Mouse (Mus musculus) kidney, postnatal 25 days (tissue): Measurements from ENCODE around the gene Rnf40.

ENCODE experiments used
- DNase-seq, 2 experiments: peaks; one replicate each; pipeline ENCODE4 v3.0.0; 2021; ENCODE audit warnings: mixed read lengths in 2 of 2

Rnf40 gene

GRCm38 (mm10) chr7:127604256-127604655 is 15.7 kb downstream of the Rnf40 start:
- no peak for DNase-seq

GRCm38 (mm10) chr7:127607150-127607549 is 18.6 kb downstream of the Rnf40 start:
- DNase-seq: no peak

- DNase-seq: no peak
Observed at GRCm38 (mm10) chr7:127611011-127611410, 22.4 kb downstream of the Rnf40 start.

GRCm38 (mm10) chr7:127611561-127611960 is 23.0 kb downstream of the Rnf40 start:
- DNase-seq: no peak

GRCm38 (mm10) chr7:127613501-127613900 is 24.9 kb downstream of the Rnf40 start:
- peak; percentile 40 to 65 for DNase-seq

- peak in 1 of 2 experiments; percentile 46 for DNase-seq
Observed at GRCm38 (mm10) chr7:127614091-127614490, 25.5 kb downstream of the Rnf40 start.

GRCm38 (mm10) chr7:127614511-127614890 is 25.9 kb downstream of the Rnf40 start:
- DNase-seq: peak; percentile 71 to 90

GRCm38 (mm10) chr7:127614891-127615843 is 26.6 kb downstream of the Rnf40 start, which contains the start of gene Zfp629:
Zfp629 (minus strand) TSS chr7:127615797.
- DNase-seq: peak; percentile 76 to 87

GRCm38 (mm10) chr7:127616336-127616735 is 27.8 kb downstream of the Rnf40 start:
- DNase-seq: peak in 1 of 2 experiments; percentile 37

GRCm38 (mm10) chr7:127616881-127617280 is 28.3 kb downstream of the Rnf40 start:
- no peak for DNase-seq

GRCm38 (mm10) chr7:127617962-127618361 is 29.4 kb downstream of the Rnf40 start:
- peak in 1 of 2 experiments; percentile 29 for DNase-seq

- DNase-seq: peak in 1 of 2 experiments; percentile 27
Observed at GRCm38 (mm10) chr7:127618402-127618801, 29.8 kb downstream of the Rnf40 start.

- no peak for DNase-seq
Observed at GRCm38 (mm10) chr7:127626039-127626438, 37.5 kb downstream of the Rnf40 start.

GRCm38 (mm10) chr7:127626471-127626870 is 37.9 kb downstream of the Rnf40 start:
- no peak for DNase-seq

- no peak for DNase-seq
Observed at GRCm38 (mm10) chr7:127628646-127629045, 40.1 kb downstream of the Rnf40 start.

- DNase-seq: no peak
Observed at GRCm38 (mm10) chr7:127631416-127631815, 42.8 kb downstream of the Rnf40 start.

GRCm38 (mm10) chr7:127636963-127637362 is 48.4 kb downstream of the Rnf40 start:
- DNase-seq: peak; percentile 78 to 91

- DNase-seq: peak in 1 of 2 experiments; percentile 26
Observed at GRCm38 (mm10) chr7:127641260-127641659, 52.7 kb downstream of the Rnf40 start.

GRCm38 (mm10) chr7:127642254-127642653 is 53.7 kb downstream of the Rnf40 start:
- DNase-seq: no peak

GRCm38 (mm10) chr7:127646363-127646762 is 57.8 kb downstream of the Rnf40 start:
- DNase-seq: no peak

- DNase-seq: peak in 1 of 2 experiments; percentile 19
Observed at GRCm38 (mm10) chr7:127647576-127647975, 59.0 kb downstream of the Rnf40 start.

GRCm38 (mm10) chr7:127648516-127649201 is 60.1 kb downstream of the Rnf40 start:
- DNase-seq: peak in 1 of 2 experiments; percentile 27

- peak in 1 of 2 experiments; percentile 44 for DNase-seq
Observed at GRCm38 (mm10) chr7:127649206-127649605, 60.6 kb downstream of the Rnf40 start.
